Comparison of ENCODE assay signal across 18 mouse cellular contexts in the genomic region with DNA sequence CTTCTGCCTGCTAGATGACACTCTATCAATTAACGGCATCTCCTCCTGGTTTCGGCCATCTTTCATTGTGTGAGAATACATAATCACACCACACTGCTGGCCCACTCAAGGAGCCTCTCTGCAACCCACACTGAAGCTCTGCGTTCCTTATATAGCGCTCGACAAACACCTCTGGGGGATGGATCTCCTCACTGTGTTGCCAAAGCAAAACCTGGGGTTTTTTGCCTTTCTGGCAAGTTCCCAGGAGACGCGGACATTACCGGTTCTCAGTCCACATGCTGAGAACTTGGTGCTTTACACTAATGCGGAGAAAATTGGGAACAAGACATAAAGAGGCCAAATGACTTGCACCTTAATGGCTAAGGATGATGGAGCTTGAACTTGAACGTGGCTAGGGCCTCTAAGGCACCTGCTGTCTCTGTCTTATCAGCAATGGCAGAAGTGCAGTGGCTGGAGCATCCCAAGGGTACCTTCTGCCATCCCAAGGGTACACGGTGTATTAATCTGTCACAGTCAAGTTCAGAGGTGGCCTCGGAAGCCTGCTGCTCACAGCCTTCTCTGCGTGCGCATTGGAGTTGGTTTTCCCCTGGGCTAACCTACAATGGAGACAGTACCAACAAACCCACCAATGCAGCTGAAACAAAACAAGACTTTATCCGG. TPM values are rescaled to one million over a fixed set of nuclear protein-coding genes. Genes with fewer than 3 reads are reported as not detected.
"Had no signal": no experiment of that assay in that cellular context is flagged by ENCODE, and none has a peak within 500 bp of the region (broad histone marks: within the 10 kb centered on the region; RNA-seq: fewer than 3 reads in every experiment).

No protein-coding gene starts in this region.

- H3K4me2 ChIP-seq: lung, embryonic 14.5 days; midbrain, embryonic 11.5 days; midbrain, embryonic 13.5 days; midbrain, embryonic 15.5 days; neural tube, embryonic 12.5 days had no signal

- H3K9ac ChIP-seq: liver, postnatal 0 days; lung, embryonic 14.5 days; midbrain, embryonic 13.5 days; midbrain, embryonic 15.5 days; neural tube, embryonic 12.5 days had no signal

- ATAC-seq: liver, postnatal 0 days; midbrain, embryonic 13.5 days; midbrain, embryonic 15.5 days had no signal

- H3K9me3 ChIP-seq: megakaryocyte, embryonic 14.5 days; midbrain, embryonic 13.5 days; midbrain, embryonic 15.5 days; neural tube, embryonic 12.5 days had no signal

- H3K27me3 ChIP-seq: midbrain, embryonic 13.5 days; midbrain, embryonic 15.5 days; neural tube, embryonic 12.5 days had no signal

- H3K4me3 ChIP-seq: megakaryocyte, embryonic 14.5 days; midbrain, embryonic 13.5 days; midbrain, embryonic 15.5 days; neural tube, embryonic 12.5 days had no signal

- H3K27ac ChIP-seq: macrophage; midbrain, embryonic 13.5 days; midbrain, embryonic 15.5 days; neural tube, embryonic 12.5 days had no signal

- H3K4me1 ChIP-seq: midbrain, embryonic 13.5 days; midbrain, embryonic 15.5 days; neural tube, embryonic 12.5 days had no signal

- DNase-seq: liver, postnatal 0 days; lung, embryonic 14.5 days; lung, postnatal 10 days; retina, postnatal 1 day; right cerebral cortex, adult 18-20 months; right cerebral cortex, postnatal 25 days; right cerebral cortex, postnatal 4 days; spleen, adult 18-20 months; thymus, adult 18-20 months; thymus, postnatal 14 days; thymus, postnatal 36 days had no signal

- H3K36me3 ChIP-seq: midbrain, embryonic 13.5 days; midbrain, embryonic 15.5 days; neural tube, embryonic 12.5 days had no signal

RNA-seq across cellular contexts. Expression of gene Epas1, which starts 19.6 kb away (rescaled TPM):
- total RNA-seq: megakaryocyte progenitor cell, adult 5-6 weeks had no signal
